Mouse (Mus musculus): ENCODE results near the gene Cavin3. TPM values are rescaled to one million over a fixed set of nuclear protein-coding genes. Genes with fewer than 3 reads are reported as not detected.
"Not testable (repeated sequence)": the region's sequence is repeated elsewhere in the genome, so short reads cannot be mapped to it uniquely, and the experiment has no call there.

The Cavin3 gene
- polyA plus RNA-seq, 1 experiment from 2014 or later, result 89.3 TPM

GRCm38 (mm10) chr7:105479232-105479631, 2.9 kb downstream of the Cavin3 start:
- no peak overlapping the region for H3K27ac ChIP-seq
- H3K36me3 ChIP-seq, result no peaks in the 10 kb centered on the region
- no peak overlapping the region for H3K4me3 ChIP-seq
- no peak overlapping the region for H3K9ac ChIP-seq
- peaks cover 25% of the 10 kb centered on the region for H3K4me1 ChIP-seq (replicated peaks)
- WGBS, result 84% methylated on average over 6 of the region's 6 CpGs
- no peak overlapping the region for H3K4me2 ChIP-seq
- no peaks in the 10 kb centered on the region for H3K9me3 ChIP-seq (replicated peaks)
- no peaks in the 10 kb centered on the region for H3K27me3 ChIP-seq
- ATAC-seq (replicated peaks; ENCODE audit: insufficient number of reproducible peaks, insufficient read depth, low FRiP score, low read depth), result no peak

- no peak for ATAC-seq (replicated peaks; ENCODE audit: insufficient number of reproducible peaks, insufficient read depth, low FRiP score, low read depth)
- Histone ChIP-seq H3K4me1 (replicated peaks) (peaks cover 25% of the 10 kb centered on the region), H3K9me3 (replicated peaks) (no peaks in the 10 kb centered on the region), H3K27me3 (no peaks in the 10 kb centered on the region), H3K4me2 (no peak overlapping the region), H3K36me3 (no peaks in the 10 kb centered on the region), H3K27ac (no peak overlapping the region), H3K9ac (no peak overlapping the region), H3K4me3 (no peak overlapping the region)
- WGBS, result 58% methylated on average over 8 of the region's 8 CpGs
These were observed 3.8 kb downstream of the Cavin3 start for GRCm38 (mm10) chr7:105478344-105478743.

- Histone ChIP-seq H3K9ac (no peak overlapping the region), H3K4me1 (replicated peaks) (peaks cover 25% of the 10 kb centered on the region), H3K36me3 (no peaks in the 10 kb centered on the region), H3K27ac (peak overlapping the region; percentile 53), H3K4me2 (no peak overlapping the region), H3K4me3 (no peak overlapping the region), H3K9me3 (replicated peaks) (no peaks in the 10 kb centered on the region), H3K27me3 (no peaks in the 10 kb centered on the region)
- 51% methylated on average over 3 of the region's 3 CpGs for WGBS
- no peak for ATAC-seq (replicated peaks; ENCODE audit: insufficient number of reproducible peaks, insufficient read depth, low FRiP score, low read depth)
These were observed 4.3 kb downstream of the Cavin3 start for GRCm38 (mm10) chr7:105477841-105478240.

- H3K4me2 ChIP-seq, result no peak overlapping the region
- no peak overlapping the region for H3K9ac ChIP-seq
- H3K4me3 ChIP-seq, result no peak overlapping the region
- peak overlapping the region; percentile 53 for H3K27ac ChIP-seq
- no peaks in the 10 kb centered on the region for H3K36me3 ChIP-seq
- H3K4me1 ChIP-seq (replicated peaks), result peaks cover 21% of the 10 kb centered on the region
- H3K27me3 ChIP-seq, result no peaks in the 10 kb centered on the region
- no peaks in the 10 kb centered on the region for H3K9me3 ChIP-seq (replicated peaks)
- ATAC-seq (replicated peaks; ENCODE audit: insufficient number of reproducible peaks, insufficient read depth, low FRiP score, low read depth), result no peak
- WGBS, result 87% methylated on average over 1 of the region's 1 CpGs
These were observed 4.7 kb downstream of the Cavin3 start for GRCm38 (mm10) chr7:105477433-105477700.

GRCm38 (mm10) chr7:105476683-105477432, 5.2 kb downstream of the Cavin3 start:
- 64% methylated on average over 10 of the region's 10 CpGs for WGBS
- Histone ChIP-seq H3K4me1 (replicated peaks) (peaks cover 17% of the 10 kb centered on the region), H3K36me3 (no peaks in the 10 kb centered on the region), H3K9ac (no peak overlapping the region), H3K4me3 (no peak overlapping the region), H3K27me3 (no peaks in the 10 kb centered on the region), H3K9me3 (replicated peaks) (no peaks in the 10 kb centered on the region), H3K4me2 (no peak overlapping the region), H3K27ac (no peak overlapping the region)
- ATAC-seq (replicated peaks; ENCODE audit: insufficient number of reproducible peaks, insufficient read depth, low FRiP score, low read depth), result no peak

GRCm38 (mm10) chr7:105475396-105475949, 6.6 kb downstream of the Cavin3 start:
- no peak; the same call in 1 of the 2 replicates for ATAC-seq (replicated peaks; ENCODE audit: insufficient number of reproducible peaks, insufficient read depth, low FRiP score, low read depth)
- Histone ChIP-seq H3K36me3 (no peaks in the 10 kb centered on the region), H3K4me2 (no peak overlapping the region), H3K27ac (peak overlapping the region; percentile 43; the same call in 1 of the 2 replicates), H3K27me3 (no peaks in the 10 kb centered on the region), H3K9ac (no peak overlapping the region), H3K4me3 (no peak overlapping the region), H3K4me1 (replicated peaks) (peaks cover 10% of the 10 kb centered on the region), H3K9me3 (replicated peaks) (no peaks in the 10 kb centered on the region)
- 47% methylated on average over 7 of the region's 7 CpGs for WGBS

DNA sequence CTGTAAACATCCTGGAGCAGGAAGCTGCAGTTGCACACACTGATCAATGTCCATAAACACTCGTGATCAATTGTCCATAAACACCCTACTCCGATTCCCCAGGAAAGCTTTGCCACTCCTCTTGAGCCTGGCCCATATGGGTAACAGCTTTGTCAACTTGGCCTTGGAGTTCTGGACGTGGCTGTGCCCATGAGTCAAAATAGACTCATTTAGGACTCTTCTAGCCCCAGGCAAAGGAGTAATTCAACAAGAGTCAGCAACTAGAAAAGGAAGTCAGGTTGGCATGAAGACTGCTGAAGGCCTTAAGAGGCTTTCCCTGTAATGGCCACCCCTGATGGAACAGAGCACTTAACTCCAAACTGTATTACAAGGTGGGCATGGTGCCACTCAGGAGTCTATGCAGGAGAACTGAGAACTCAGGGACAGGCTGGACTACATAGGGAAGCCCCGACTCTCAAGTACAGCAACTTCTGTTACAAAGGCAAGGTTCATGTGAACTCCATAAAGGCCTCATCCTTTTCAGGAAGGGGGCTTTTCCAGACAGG, 7.3 kb downstream of the Cavin3 start:
- H3K9ac ChIP-seq, result no peak overlapping the region
- no peaks in the 10 kb centered on the region for H3K27me3 ChIP-seq
- H3K9me3 ChIP-seq (replicated peaks), result no peaks in the 10 kb centered on the region
- WGBS, result 66% methylated on average over 4 of the region's 4 CpGs
- H3K4me3 ChIP-seq, result no peak overlapping the region
- no peak for ATAC-seq (replicated peaks; ENCODE audit: insufficient number of reproducible peaks, insufficient read depth, low FRiP score, low read depth)
- peaks cover 6% of the 10 kb centered on the region for H3K4me1 ChIP-seq (replicated peaks)
- H3K27ac ChIP-seq, result peak overlapping the region; percentile 43; the same call in 1 of the 2 replicates
- no peaks in the 10 kb centered on the region for H3K36me3 ChIP-seq
- H3K4me2 ChIP-seq, result no peak overlapping the region

- WGBS, result 36% methylated on average over 1 of the region's 1 CpGs
- H3K4me3 ChIP-seq, result no peak overlapping the region
- no peaks in the 10 kb centered on the region for H3K9me3 ChIP-seq (replicated peaks)
These were observed 9.5 kb downstream of the Cavin3 start for GRCm38 (mm10) chr7:105472607-105473006.

GRCm38 (mm10) chr7:105465505-105465904, 16.6 kb downstream of the Cavin3 start:
- H3K4me3 ChIP-seq; H3K9ac ChIP-seq; H3K27me3 ChIP-seq; H3K4me1 ChIP-seq (replicated peaks); H3K27ac ChIP-seq; H3K9me3 ChIP-seq (replicated peaks); H3K4me2 ChIP-seq; H3K36me3 ChIP-seq; ATAC-seq (replicated peaks; ENCODE audit: insufficient number of reproducible peaks, insufficient read depth, low FRiP score, low read depth): not testable (repeated sequence)
- 65% methylated on average over 5 of the region's 5 CpGs for WGBS

More at GRCm38 (mm10) chr7:105472607-105473006, 9.5 kb downstream of the Cavin3 start:
- Histone ChIP-seq H3K27ac (no peak overlapping the region), H3K27me3 (no peaks in the 10 kb centered on the region), H3K9ac (no peak overlapping the region), H3K4me1 (replicated peaks) (peaks cover 3% of the 10 kb centered on the region), H3K4me2 (no peak overlapping the region), H3K36me3 (no peaks in the 10 kb centered on the region)
- ATAC-seq (replicated peaks; ENCODE audit: insufficient number of reproducible peaks, insufficient read depth, low FRiP score, low read depth), result no peak

GRCm38 (mm10) chr7:105458546-105458945, 23.6 kb downstream of the Cavin3 start:
- no peak overlapping the region for H3K9ac ChIP-seq
- H3K27me3 ChIP-seq, result no peaks in the 10 kb centered on the region
- H3K9me3 ChIP-seq (replicated peaks), result no peaks in the 10 kb centered on the region
- no peaks in the 10 kb centered on the region for H3K4me1 ChIP-seq (replicated peaks)
- no peak for ATAC-seq (replicated peaks; ENCODE audit: insufficient number of reproducible peaks, insufficient read depth, low FRiP score, low read depth)
- no peak overlapping the region for H3K4me2 ChIP-seq
- no peaks in the 10 kb centered on the region for H3K36me3 ChIP-seq
- H3K4me3 ChIP-seq, result no peak overlapping the region
- no peak overlapping the region for H3K27ac ChIP-seq

GRCm38 (mm10) chr7:105453345-105453744, 28.8 kb downstream of the Cavin3 start:
- not testable (repeated sequence) for ATAC-seq (replicated peaks; ENCODE audit: insufficient number of reproducible peaks, insufficient read depth, low FRiP score, low read depth); H3K27ac ChIP-seq; H3K4me2 ChIP-seq; H3K4me3 ChIP-seq; H3K4me1 ChIP-seq (replicated peaks); H3K9ac ChIP-seq; H3K27me3 ChIP-seq; H3K36me3 ChIP-seq; H3K9me3 ChIP-seq (replicated peaks)
- 84% methylated on average over 4 of the region's 4 CpGs for WGBS

- Histone ChIP-seq H3K9ac (no peak overlapping the region), H3K36me3 (no peaks in the 10 kb centered on the region), H3K9me3 (replicated peaks) (no peaks in the 10 kb centered on the region), H3K27me3 (no peaks in the 10 kb centered on the region), H3K4me1 (replicated peaks) (no peaks in the 10 kb centered on the region), H3K4me3 (no peak overlapping the region), H3K4me2 (no peak overlapping the region), H3K27ac (no peak overlapping the region)
- WGBS, result 70% methylated on average over 3 of the region's 3 CpGs
- ATAC-seq (replicated peaks; ENCODE audit: insufficient number of reproducible peaks, insufficient read depth, low FRiP score, low read depth), result no peak
These were observed 37.0 kb downstream of the Cavin3 start for GRCm38 (mm10) chr7:105445076-105445475.
